Mouse (Mus musculus): Measurements from ENCODE around the gene Unc45b. TPM values are rescaled to one million over a fixed set of nuclear protein-coding genes. Genes with fewer than 3 reads are reported as not detected.

Unc45b gene
- total and polyA plus RNA-seq, 3 experiments = 0.08 to 0.26 TPM; not detected in 1

DNA sequence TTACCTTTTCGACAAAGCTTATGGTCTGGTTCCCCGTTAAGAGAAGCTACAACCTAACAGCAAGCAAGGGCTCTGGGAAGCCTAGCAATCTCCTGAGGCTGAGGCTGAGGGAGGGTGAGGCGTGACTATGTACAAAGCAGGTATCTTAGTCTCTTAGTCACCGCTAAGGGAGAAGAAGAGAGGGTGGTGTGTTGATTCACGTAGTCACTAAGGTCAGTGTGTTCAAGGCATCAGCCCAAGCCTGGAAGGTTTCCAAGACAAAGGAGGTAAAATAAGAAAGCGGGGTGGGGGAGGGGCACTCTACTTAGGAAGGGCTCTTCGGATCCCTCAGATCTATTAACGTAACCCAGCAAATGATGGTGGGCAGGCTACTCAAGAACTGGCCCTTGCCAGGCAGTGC is 48.8 kb upstream of the Unc45b start:
- Histone ChIP-seq H3K4me1 (ENCODE audit: control insufficient read depth in 1 of 2, insufficient read depth in 2 of 2) (peaks cover 2 to 7% of the 10 kb centered on the region in 2 experiments; a peak in 1 of 4 replicates), H3K9ac (ENCODE audit: insufficient read depth, low read depth) (no peak overlapping the region), H3K27me3 (replicated peaks) (no peaks in the 10 kb centered on the region), H3K79me2 (replicated peaks; ENCODE audit: control insufficient read depth, extremely low read depth, insufficient read depth, poor library complexity, severe bottlenecking) (peaks cover 12% of the 10 kb centered on the region; the same call in 1 of the 2 replicates), H3K9me3 (replicated peaks; ENCODE audit: low read length) (no peaks in the 10 kb centered on the region), H3K4me2 (ENCODE audit: insufficient read depth, low read depth, poor library complexity, severe bottlenecking) (no peak overlapping the region), H3K27ac (ENCODE audit: insufficient read depth, low read depth) (no peak overlapping the region), H3K4me3 (replicated peaks in 1 of 3; ENCODE audit: low read depth in 2 of 3, low read length in 2 of 3, poor library complexity in 1 of 3) (no peak overlapping the region), H3K36me3 (replicated peaks in 1 of 2; ENCODE audit: control insufficient read depth in 1 of 2, insufficient read depth in 1 of 2, low read length in 1 of 2) (no peaks in the 10 kb centered on the region)
- no peak for TF ChIP-seq SIN3A (IDR thresholded peaks at IDR 0.05; ENCODE audit: low read length)
- TF ChIP-seq MAFK (IDR thresholded peaks at IDR 0.05; ENCODE audit: insufficient replicate concordance, low read length) = no peak
- no peak for TF ChIP-seq PAX5 (IDR thresholded peaks at IDR 0.05; ENCODE audit: low read length)
- TF ChIP-seq IRF4 (IDR thresholded peaks at IDR 0.05; ENCODE audit: low read depth, low read length) = no peak
- dilution Hi-C loops (cut with MboI; ENCODE audit: extremely low pct_ligation_motif_present, extremely low pct_unique_long_range_greater_than_20kb, low sequenced_read_pairs) = no loop called here
- in situ Hi-C loops (cut with MboI; ENCODE audit: low pct_ligation_motif_present, low pct_unique_long_range_greater_than_20kb, low sequenced_read_pairs) = no loop called here
- no peak for DNase-seq (ENCODE audit: extremely low read depth)

DNA sequence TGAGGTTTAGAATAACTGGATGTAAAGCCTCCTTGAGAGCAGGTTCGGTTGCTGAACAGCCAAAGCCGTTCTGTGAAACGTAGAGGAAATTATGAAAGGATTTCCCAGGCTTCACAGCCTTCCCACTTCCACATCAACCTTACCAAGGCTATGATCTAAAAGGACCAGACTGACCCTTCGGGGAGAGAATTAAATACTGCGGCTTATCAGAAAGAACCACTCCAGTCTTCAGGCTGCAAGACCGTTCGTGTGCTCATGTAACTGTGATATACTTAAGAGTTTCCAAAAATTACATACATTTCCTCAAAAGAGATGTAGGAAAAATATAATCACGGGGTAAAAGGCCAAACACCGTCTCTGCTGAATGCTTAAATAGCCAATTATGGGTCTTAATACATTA is 47.7 kb upstream of the Unc45b start:
- in situ Hi-C loops (cut with MboI; ENCODE audit: low pct_ligation_motif_present, low pct_unique_long_range_greater_than_20kb, low sequenced_read_pairs) = no loop called here
- Histone ChIP-seq H3K4me2 (ENCODE audit: insufficient read depth, low read depth, poor library complexity, severe bottlenecking) (no peak overlapping the region), H3K79me2 (replicated peaks; ENCODE audit: control insufficient read depth, extremely low read depth, insufficient read depth, poor library complexity, severe bottlenecking) (peaks cover 19% of the 10 kb centered on the region), H3K27ac (ENCODE audit: insufficient read depth, low read depth) (no peak overlapping the region), H3K27me3 (replicated peaks) (no peaks in the 10 kb centered on the region), H3K9me3 (replicated peaks; ENCODE audit: low read length) (no peaks in the 10 kb centered on the region), H3K4me1 (ENCODE audit: control insufficient read depth in 1 of 2, insufficient read depth in 2 of 2) (peaks cover 2 to 10% of the 10 kb centered on the region in 2 experiments; a peak in 1 of 4 replicates), H3K4me3 (replicated peaks in 1 of 3; ENCODE audit: low read depth in 2 of 3, low read length in 2 of 3, poor library complexity in 1 of 3) (no peak overlapping the region), H3K9ac (ENCODE audit: insufficient read depth, low read depth) (no peak overlapping the region), H3K36me3 (replicated peaks in 1 of 2; ENCODE audit: control insufficient read depth in 1 of 2, insufficient read depth in 1 of 2, low read length in 1 of 2) (no peaks in the 10 kb centered on the region)
- TF ChIP-seq MAFK (IDR thresholded peaks at IDR 0.05; ENCODE audit: insufficient replicate concordance, low read length) (no peak), KAT2A (IDR thresholded peaks at IDR 0.05; ENCODE audit: insufficient replicate concordance, low read length) (no peak), SMC3 (IDR thresholded peaks at IDR 0.05; ENCODE audit: low read depth, low read length) (no peak), MYC (IDR thresholded peaks at IDR 0.05; ENCODE audit: low read depth, low read length) (no peak), NRF1 (IDR thresholded peaks at IDR 0.05; ENCODE audit: low read depth, low read length) (no peak), CHD2 (IDR thresholded peaks at IDR 0.05; ENCODE audit: low read length) (no peak), SIN3A (IDR thresholded peaks at IDR 0.05; ENCODE audit: low read length) (no peak), USF1 (IDR thresholded peaks at IDR 0.05; ENCODE audit: low read depth, low read length) (no peak), MAX (IDR thresholded peaks at IDR 0.05; ENCODE audit: low read length) (no peak), HCFC1 (IDR thresholded peaks at IDR 0.05; ENCODE audit: low read depth, low read length) (no peak), USF2 (conservative IDR thresholded peaks at IDR 0.05; ENCODE audit: low read depth, low read length) (no peak), RAD21 (IDR thresholded peaks at IDR 0.05; ENCODE audit: low read depth, low read length) (no peak), CTCF (conservative IDR thresholded peaks at IDR 0.05 in 1 of 2, IDR thresholded peaks at IDR 0.05 in 1 of 2; ENCODE audit: low read depth in 2 of 2, low read length in 2 of 2) (no peak), ELF1 (IDR thresholded peaks at IDR 0.05; ENCODE audit: low read depth, low read length) (no peak), JUND (conservative IDR thresholded peaks at IDR 0.05; ENCODE audit: low read depth, low read length) (no peak)
- DNase-seq (ENCODE audit: extremely low read depth) = no peak
- dilution Hi-C loops (cut with MboI; ENCODE audit: extremely low pct_ligation_motif_present, extremely low pct_unique_long_range_greater_than_20kb, low sequenced_read_pairs) = no loop called here
